Mouse (Mus musculus): ENCODE data around the gene En2. TPM values are rescaled to one million over a fixed set of nuclear protein-coding genes. Genes with fewer than 3 reads are reported as not detected.

En2 gene
- total RNA-seq, 2 experiments from 2014 or later = not detected

DNA sequence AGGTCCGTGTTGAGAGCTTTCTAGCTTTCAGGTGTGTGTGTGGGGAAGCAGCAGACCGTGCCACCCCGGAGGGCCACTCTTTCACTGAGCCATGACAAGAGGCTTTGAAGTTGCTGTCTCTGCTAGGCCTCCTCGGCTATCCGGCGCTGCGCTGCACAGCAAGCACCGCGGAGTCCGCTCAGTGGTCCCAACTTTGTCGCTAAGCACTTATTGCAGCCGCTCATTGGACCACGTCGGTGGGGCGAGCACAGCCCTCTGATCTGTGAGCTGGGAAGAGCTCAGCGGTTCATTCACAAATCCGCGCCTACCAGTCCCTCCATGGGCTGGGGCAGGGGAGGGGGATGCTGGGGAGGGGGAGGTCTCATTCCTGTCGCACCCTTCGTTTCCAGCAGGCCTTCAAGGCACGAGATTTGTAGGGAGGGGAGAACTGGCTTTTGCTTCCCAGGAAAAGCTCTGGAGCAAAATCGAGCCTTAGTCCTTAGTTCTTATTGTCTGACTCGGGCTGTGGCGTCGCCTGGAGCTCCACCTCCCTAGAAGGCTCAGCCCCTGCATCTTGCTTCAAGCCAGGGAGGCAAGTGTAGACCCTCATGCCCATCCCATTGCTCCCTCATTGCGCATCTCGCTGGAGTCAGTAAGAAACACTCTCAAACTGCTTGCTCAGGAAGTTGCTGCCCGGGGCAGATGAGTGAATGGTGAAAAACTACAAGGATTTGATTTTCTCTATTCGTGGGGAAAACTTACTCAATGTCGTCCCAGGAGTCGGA, 7.0 kb upstream of the En2 start:
- intact Hi-C loops (cut with DNase I) = no loop called here
- DNase-seq (ENCODE audit: low spot score) = no peak

- DNase-seq (ENCODE audit: low spot score) = no peak
Measured at GRCm38 (mm10) chr5:28159072-28159458, 6.4 kb upstream of the En2 start.

GRCm38 (mm10) chr5:28159891-28160470, 5.5 kb upstream of the En2 start:
- intact Hi-C loops (cut with DNase I) = loop anchor here (5.0 kb wide), 1 partner anchor 33 kb away; no protein-coding TSS in a partner anchor
- no peak for DNase-seq (ENCODE audit: low spot score)

More at GRCm38 (mm10) chr5:28159072-28159458, 6.4 kb upstream of the En2 start:
- intact Hi-C loops (cut with DNase I) = no loop called here

DNA sequence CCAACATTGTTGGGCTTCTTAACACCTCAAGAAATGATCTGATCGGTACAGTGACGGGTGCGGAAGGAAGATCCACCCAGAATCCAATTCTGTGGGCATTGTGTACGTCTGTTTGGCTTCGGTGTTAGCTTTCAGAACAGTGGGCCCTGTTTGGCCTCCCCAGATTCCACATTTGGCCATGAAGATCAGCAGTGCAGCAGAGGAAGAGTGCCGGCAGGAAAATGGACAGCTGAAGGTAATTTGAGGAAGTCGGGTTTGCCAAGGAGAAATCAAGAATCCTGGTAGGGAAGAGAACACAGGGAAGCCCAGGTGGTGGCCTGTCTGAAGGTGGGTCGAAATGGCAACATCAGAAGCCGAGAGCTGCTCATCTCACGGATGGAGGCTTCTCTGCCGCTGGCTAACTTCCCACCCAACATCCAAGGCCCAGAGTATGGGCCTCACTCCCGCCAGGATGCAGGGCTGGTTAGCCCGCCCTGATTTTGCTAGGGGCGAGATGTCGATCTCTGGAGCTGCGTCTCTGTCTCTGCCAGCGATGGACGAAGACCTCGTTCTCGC, 4.0 kb upstream of the En2 start:
- no peak for DNase-seq (ENCODE audit: low spot score)
- intact Hi-C loops (cut with DNase I) = loop anchor here (5.0 kb wide), 1 partner anchor 34 kb away; no protein-coding TSS in a partner anchor

DNA sequence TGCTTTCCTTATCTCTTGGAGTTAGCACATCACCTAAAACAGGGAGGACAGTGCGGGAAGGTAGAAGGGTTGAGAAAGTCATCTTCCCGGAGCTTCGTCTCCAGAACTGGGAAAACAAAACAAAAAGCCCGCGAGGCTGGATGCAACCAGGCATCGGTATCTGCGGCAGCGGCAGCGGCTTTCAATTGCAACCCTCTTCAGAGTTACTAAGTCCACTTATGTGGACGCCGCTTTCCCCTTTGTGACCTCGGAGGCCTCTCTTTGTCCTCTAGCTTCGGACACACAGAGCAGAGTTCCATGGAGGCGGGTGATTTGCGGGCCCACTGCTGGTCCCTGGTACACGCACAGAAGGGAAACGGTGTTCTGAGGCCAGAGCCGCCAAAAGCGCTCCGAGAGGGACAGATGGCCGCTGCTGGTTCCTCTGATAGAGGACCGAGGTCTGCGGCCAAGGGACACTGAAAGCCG, 3.5 kb upstream of the En2 start:
- no peak for DNase-seq (ENCODE audit: low spot score)
- intact Hi-C loops (cut with DNase I) = loop anchor here (5.0 kb wide), 1 partner anchor 35 kb away; no protein-coding TSS in a partner anchor

DNA sequence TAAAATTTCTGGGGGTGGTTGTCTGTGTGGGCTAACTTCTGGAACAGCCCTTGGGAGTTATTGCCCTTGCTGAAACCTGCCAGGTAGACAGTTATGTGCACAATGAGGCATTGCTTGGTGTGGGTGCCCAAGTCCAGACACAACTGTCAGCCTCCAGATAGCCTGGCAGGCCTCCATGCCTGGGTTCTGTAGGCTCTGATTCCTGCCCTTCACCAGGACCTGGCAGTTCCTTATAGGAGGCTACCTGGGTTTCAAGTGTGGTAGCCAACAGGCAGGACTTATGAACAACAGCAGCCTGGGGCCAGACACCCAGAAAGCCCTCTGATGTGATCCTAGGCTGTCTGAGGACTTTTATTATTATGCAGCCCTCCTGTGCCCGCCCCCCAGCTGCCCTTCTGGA, 1.6 kb upstream of the En2 start:
- no peak for DNase-seq (ENCODE audit: low spot score)
- intact Hi-C loops (cut with DNase I) = loop anchor here (5.0 kb wide), 1 partner anchor 37 kb away; no protein-coding TSS in a partner anchor

DNA sequence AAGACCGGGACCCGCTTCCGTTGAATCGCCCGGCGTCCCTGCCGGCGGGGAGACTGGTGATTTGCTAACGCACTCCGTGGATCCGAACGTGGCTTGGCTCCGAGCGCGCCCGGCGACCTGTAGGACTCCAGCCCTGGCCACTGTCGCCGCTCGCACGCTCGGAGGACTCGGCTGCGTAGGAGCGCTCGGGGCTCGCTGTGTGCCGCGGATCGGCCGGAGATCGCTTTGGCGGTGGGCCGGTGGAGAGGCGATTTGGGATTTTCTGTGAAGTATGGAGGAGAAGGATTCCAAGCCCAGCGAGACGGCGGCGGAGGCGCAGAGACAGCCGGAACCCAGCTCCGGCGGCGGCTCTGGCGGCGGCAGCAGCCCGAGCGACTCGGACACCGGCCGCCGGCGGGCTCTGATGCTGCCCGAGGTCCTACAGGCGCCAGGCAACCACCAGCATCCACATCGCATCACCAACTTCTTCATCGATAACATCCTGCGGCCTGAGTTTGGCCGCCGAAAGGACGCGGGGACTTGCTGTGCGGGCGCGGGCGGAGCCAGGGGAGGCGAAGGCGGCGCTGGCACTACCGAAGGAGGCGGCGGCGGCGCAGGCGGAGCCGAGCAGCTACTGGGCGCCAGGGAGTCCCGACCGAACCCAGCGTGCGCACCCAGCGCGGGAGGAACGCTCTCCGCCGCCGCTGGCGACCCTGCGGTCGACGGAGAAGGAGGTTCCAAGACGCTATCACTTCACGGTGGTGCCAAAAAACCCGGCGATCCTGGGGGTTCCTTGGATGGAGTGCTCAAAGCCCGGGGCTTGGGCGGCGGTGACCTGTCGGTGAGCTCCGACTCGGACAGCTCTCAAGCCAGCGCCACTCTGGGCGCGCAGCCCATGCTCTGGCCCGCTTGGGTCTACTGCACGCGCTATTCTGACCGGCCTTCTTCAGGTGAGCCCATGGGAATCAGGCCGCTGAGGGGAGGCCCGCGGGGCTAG, 1.1 kb downstream of the En2 start:
- intact Hi-C loops (cut with DNase I) = no loop called here
- DNase-seq (ENCODE audit: low spot score) = no peak

- intact Hi-C loops (cut with DNase I) = no loop called here
- DNase-seq (ENCODE audit: low spot score) = no peak
Measured at GRCm38 (mm10) chr5:28167611-28168252, 2.2 kb downstream of the En2 start.

- intact Hi-C loops (cut with DNase I) = no loop called here
- no peak for DNase-seq (ENCODE audit: low spot score)
Measured at GRCm38 (mm10) chr5:28168253-28169165, 3.0 kb downstream of the En2 start.

- intact Hi-C loops (cut with DNase I) = no loop called here
- DNase-seq (ENCODE audit: low spot score) = no peak
Measured at GRCm38 (mm10) chr5:28169166-28169801, 3.8 kb downstream of the En2 start.

- intact Hi-C loops (cut with DNase I) = no loop called here
- DNase-seq (ENCODE audit: low spot score) = no peak
Measured at GRCm38 (mm10) chr5:28170081-28170480, 4.6 kb downstream of the En2 start.

GRCm38 (mm10) chr5:28170892-28171291, 5.4 kb downstream of the En2 start:
- DNase-seq (ENCODE audit: low spot score) = no peak
- intact Hi-C loops (cut with DNase I) = no loop called here

DNA sequence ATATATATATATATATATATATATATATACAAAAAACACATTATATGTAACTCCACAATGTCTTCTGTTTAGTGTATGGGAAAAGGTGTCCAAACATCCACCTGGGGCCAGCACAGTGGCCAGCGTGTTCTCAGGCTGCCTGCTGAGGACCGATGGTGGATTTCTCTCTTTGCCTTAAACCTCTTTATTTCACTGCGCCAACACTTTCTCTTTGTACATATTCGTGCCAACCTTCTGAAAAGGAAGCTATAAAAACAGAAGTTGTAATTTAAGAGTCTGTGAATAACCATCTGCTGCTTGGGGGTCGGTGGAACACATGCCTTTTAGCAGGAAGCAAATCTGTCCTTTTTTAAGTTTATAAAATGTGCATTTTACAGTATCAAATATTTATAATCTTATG, 6.2 kb downstream of the En2 start:
- intact Hi-C loops (cut with DNase I) = no loop called here
- DNase-seq (ENCODE audit: low spot score) = no peak

GRCm38 (mm10) chr5:28172261-28172920, 6.9 kb downstream of the En2 start:
- no peak for DNase-seq (ENCODE audit: low spot score)
- intact Hi-C loops (cut with DNase I) = no loop called here

DNA sequence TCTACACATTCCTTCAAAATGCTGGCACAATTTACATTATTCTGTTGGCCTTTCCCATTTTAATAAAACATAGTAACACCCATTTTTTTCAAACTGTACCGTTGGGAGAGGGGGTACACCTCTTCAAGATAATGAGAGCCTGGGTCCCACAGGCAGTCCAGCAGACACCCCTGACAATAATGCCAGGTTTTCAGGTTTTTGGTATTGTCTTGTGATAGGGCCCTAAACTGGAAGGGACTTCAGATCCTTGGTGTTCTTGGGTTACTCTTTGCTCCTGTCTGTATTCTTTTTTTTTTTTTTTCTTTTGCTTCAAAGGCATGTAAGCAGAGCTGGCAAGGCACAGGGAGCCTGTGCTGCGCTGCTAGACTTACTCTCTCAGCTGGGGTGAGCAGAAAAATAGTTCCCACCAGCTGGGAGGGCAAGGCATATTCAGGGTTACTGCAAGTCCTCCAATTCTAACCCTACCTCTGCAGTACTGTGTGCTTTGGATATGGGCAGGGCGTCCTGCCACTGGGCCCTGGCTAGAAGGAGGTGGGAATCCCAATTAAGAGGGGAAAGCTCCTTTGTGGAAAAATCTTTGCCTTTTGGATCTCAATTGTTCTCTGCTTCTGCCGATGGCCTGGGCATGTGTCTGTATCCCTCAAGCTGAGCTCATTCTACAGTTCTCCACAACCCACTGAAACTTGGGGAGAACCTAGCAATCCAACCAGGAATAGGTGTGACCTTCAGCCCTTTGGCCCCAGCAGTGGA, 7.6 kb downstream of the En2 start:
- no peak for DNase-seq (ENCODE audit: low spot score)
- intact Hi-C loops (cut with DNase I) = no loop called here

GRCm38 (mm10) chr5:28173674-28174073, 8.2 kb downstream of the En2 start:
- intact Hi-C loops (cut with DNase I) = no loop called here
- DNase-seq (ENCODE audit: low spot score) = no peak

- no peak for DNase-seq (ENCODE audit: low spot score)
- intact Hi-C loops (cut with DNase I) = no loop called here
Measured at GRCm38 (mm10) chr5:28174086-28174485, 8.6 kb downstream of the En2 start.

All from heart, postnatal 25 days (tissue).